Mouse (Mus musculus) cerebellum, postnatal 4 days (tissue): Measurements from ENCODE around the gene Gm13306.
"Not testable (repeated sequence)": the region's sequence is repeated elsewhere in the genome, so short reads cannot be mapped to it uniquely, and the experiment has no call there.

Source experiments
- DNase-seq, 2 experiments: peaks; one replicate each; pipeline ENCODE4 v3.0.0; 2022; ENCODE audit warnings: low spot score in 2 of 2, mixed read lengths in 1 of 2

The Gm13306 gene

GRCm38 (mm10) chr4:42153136-42153535 is at the start of gene Gm13306:
TSS of gene Gm13306 (plus strand) at chr4:42153436.
- DNase-seq = not testable (repeated sequence)

GRCm38 (mm10) chr4:42114517-42114916 is 38.7 kb upstream of the Gm13306 start, which contains the start of gene Gm13304:
TSS of gene Gm13304 (plus strand) at chr4:42114817.
- DNase-seq = not testable (repeated sequence)

- DNase-seq = not testable (repeated sequence)
Observed at GRCm38 (mm10) chr4:42168503-42168902, 15.3 kb downstream of the Gm13306 start, which contains the start of gene Gm13305. TSS of gene Gm13305 (minus strand) at chr4:42168603.

GRCm38 (mm10) chr4:42178243-42178642 is 25.0 kb downstream of the Gm13306 start:
- DNase-seq = not testable (repeated sequence)

- DNase-seq = not testable (repeated sequence)
Observed at GRCm38 (mm10) chr4:42183234-42184197, 30.3 kb downstream of the Gm13306 start.

GRCm38 (mm10) chr4:42184324-42184979 is 31.2 kb downstream of the Gm13306 start:
- DNase-seq = not testable (repeated sequence)

- not testable (repeated sequence) for DNase-seq
Observed at GRCm38 (mm10) chr4:42184980-42185372, 31.7 kb downstream of the Gm13306 start.
